Mouse (Mus musculus) cerebellum, postnatal 10 days (tissue): ENCODE results near the gene Pcgf1.
A peak's percentile ranks its signal among the peaks of the same experiment; 100 is the strongest.

ENCODE experiments used
- DNase-seq, 2 experiments: peaks; one replicate each; pipeline ENCODE4 v3.0.0; 2021; ENCODE audit warnings: mixed read lengths in 2 of 2

Gene Pcgf1

DNA sequence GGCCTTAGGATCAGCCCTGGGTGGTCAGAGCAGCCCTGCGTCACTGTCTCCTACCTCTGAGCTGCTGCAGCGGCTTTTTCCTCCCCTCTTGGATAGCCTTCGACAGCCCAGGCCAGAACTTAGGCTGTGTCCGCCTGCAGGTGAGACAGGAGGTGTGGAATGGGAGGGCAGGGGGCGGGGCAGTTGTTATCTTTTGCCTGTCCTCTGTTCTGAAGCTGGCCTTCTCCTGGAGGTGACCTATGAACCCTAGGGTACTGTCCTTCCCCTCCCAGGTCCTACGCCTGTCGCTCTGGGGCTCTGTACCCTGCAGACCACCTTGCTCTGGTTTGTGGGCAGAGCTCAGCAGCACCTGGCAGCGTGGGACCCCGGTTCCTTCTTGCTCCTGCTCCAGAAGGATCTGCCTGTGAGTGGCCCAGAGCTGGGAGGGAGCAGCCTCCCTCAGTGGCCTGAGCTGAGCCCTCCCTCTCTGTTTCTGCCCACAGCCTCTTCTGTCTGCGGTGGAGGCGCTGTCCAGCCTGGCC, 25.5 kb downstream of the Pcgf1 start:
- DNase-seq, result no peak

- no peak for DNase-seq
Measured at GRCm38 (mm10) chr6:83104158-83104557, 26.5 kb downstream of the Pcgf1 start.

DNA sequence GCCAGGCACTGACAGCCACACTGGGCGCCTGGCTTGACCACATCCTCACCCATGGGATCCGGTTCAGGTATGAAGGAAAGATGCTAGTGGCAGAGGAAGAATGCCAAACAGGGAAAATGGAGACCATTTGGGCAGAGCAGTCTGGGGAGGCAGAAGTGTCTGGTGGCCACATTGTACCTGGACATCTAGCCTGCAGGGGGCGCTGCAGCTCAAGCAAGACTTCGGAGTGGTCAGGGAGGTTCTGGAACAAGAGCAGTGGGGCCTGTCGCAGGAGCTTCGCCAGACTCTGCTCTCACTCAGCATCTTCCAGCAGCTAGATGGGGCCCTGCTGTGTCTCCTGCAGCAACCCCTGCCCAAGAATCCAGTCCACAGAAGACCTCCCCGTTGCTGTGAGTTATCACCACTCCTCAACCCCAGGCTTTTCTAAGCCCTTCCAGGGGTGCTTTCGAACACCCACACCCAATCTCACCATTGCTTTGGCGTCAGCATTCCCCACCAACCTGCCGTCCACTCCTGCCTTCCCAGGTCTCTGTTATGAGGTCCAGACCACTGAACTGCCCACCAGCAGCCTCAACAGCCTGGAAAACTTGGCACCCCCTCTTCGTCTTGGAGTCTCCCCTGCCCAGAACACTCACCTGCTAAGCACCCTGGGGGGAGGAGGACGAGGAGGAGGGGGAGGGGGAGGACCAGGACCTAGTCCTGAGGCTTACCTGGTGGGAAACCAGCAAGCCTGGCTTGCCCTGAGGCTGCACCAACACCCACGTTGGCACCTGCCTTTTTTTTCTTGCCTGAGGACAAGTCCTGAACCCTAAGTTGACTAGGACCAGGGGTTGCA, 30.1 kb downstream of the Pcgf1 start:
- DNase-seq, result peak; percentile 88 to 91

DNA sequence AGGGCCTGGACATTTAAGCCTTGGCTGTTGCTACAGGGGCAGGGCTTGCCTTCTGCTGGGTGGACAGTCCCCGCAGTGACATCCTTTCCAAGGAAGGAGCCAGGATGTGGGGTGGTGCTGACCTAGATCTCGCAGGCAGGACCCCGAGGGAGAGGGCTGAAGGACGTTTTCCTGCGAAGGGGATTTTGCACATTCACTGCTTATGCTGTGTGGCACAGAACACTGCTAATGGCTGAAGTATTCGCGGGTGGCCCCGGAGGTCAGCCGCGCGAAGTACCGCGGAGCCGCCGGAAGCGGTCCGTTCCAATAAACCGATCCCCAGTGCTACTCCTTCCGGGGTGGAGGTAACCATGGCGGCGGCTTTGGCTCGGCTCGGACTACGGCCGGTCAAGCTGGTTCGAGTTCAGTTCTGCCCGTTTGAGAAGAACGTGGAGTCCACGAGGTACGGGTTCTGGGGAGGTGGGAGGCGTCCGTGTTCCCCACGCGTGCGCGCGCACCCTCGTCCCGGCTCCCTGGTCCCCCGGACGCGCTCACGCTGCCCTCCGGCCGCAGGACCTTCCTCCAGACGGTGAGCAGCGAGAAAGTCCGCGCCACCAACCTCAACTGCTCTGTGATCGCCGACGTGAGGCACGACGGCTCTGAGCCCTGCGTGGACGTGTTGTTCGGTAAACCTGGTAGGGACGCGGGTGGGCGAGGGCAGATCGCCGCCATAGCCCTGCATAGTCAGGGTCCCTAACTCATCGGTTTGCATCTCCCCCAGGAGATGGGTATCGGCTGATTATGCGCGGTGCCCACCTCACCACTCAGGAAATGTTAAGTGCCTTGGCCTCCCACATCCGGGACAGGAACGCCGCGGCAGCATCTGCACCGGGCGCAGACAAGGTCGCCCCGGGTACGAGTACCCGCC, 31.3 kb downstream of the Pcgf1 start, which contains the start of gene Mrpl53:
Mrpl53 (plus strand) TSS at position 279 of the 907 bp plus-strand sequence.
- DNase-seq, result peak; percentile 91 to 92

DNA sequence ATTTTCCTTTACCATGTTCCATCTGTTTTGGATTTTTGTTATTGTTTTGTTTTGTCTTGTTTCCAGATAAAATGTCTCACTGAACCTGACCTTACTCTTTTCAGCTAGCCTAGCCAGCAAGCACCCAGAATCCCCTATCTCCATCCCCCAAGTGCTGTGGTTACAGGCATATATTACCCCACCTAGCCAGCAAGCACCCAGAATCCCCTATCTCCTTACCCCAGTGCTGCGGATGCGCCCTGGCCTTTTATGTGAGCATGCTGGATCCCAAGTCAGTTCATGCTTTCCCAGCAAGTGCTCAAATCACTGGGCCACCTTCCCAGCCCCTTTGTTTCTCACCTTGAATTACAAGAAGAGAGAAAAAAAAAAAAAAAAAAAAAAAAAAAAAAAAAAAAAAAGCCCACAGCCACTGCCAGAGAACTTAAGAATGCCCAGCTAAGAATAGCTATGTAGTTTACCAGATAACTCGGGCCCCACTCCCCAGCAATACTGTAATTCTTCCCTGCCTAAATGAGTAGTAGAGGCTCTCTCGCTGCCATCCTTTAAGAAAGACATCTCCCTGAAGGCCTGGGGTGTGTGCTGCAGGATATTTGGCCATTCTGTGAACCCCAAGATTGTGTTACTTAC, 34.0 kb downstream of the Pcgf1 start:
- no peak for DNase-seq

GRCm38 (mm10) chr6:83115011-83115671, 37.5 kb downstream of the Pcgf1 start, which contains the start of gene Mogs:
Gene Mogs, plus strand, starts transcription at chr6:83115496.
- peak; percentile 96 to 97 for DNase-seq

GRCm38 (mm10) chr6:83115682-83116372, 38.2 kb downstream of the Pcgf1 start:
- peak in 1 of 2 experiments; percentile 47 for DNase-seq

DNA sequence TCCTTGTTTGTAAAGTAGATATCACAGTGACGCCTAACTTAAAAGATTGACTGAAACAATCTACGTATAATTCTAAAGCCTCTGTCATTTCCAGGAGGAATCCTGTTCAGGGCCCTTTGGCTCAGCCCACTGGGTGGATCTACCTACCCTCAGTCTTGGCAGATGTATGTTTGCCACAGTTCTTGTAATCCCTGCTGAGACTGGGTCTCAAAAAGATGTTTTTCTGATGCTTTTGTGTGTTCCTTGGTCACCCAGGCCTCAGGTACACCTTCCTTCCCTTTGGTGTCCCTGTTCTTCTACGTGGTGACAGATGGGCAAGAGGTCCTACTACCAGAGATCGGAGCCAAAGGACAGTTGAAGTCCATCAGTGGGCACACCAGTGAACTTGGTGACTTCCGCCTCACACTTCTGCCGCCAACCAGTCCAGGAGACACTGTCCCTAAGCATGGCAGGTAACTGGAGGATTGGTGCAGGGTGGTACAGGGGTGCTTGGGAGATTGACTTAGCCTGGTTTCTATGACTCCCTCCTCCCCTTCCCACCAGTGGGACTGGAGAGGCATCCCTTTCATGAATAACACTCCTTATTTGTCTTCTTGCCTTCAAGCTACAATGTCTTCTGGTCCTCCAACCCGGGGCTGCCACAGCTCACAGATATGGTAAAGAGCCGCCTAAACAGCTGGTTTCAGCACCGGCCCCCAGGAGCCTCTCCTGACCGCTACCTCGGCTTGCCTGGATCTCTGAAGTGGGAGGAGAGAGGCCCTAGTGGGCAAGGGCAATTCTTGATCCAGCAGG, 38.9 kb downstream of the Pcgf1 start:
- no peak for DNase-seq

GRCm38 (mm10) chr6:83117165-83117438, 39.4 kb downstream of the Pcgf1 start:
- DNase-seq, result peak in 1 of 2 experiments; percentile 20

GRCm38 (mm10) chr6:83117616-83118015, 39.9 kb downstream of the Pcgf1 start:
- no peak for DNase-seq

- no peak for DNase-seq
Measured at GRCm38 (mm10) chr6:83118369-83118768, 40.7 kb downstream of the Pcgf1 start.

GRCm38 (mm10) chr6:83118825-83119733, 41.4 kb downstream of the Pcgf1 start:
- DNase-seq, result peak in 1 of 2 experiments; percentile 23

DNA sequence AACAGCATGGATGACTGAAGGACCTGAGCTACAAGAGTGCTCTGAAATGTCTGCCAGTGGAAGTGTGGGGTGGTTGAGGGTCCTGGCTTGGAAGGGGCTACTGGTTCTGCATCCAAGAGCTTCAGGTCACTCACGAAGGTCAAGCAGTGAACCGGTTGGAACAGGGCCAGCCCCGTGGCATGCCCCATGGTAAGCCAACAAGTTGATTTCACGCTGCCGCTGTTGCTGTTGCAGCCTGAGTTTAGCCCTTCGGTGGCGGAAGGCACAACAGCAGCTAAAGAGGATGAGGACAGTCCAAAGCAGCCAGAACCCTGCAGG, 42.0 kb downstream of the Pcgf1 start:
- peak; percentile 58 to 60 for DNase-seq

DNA sequence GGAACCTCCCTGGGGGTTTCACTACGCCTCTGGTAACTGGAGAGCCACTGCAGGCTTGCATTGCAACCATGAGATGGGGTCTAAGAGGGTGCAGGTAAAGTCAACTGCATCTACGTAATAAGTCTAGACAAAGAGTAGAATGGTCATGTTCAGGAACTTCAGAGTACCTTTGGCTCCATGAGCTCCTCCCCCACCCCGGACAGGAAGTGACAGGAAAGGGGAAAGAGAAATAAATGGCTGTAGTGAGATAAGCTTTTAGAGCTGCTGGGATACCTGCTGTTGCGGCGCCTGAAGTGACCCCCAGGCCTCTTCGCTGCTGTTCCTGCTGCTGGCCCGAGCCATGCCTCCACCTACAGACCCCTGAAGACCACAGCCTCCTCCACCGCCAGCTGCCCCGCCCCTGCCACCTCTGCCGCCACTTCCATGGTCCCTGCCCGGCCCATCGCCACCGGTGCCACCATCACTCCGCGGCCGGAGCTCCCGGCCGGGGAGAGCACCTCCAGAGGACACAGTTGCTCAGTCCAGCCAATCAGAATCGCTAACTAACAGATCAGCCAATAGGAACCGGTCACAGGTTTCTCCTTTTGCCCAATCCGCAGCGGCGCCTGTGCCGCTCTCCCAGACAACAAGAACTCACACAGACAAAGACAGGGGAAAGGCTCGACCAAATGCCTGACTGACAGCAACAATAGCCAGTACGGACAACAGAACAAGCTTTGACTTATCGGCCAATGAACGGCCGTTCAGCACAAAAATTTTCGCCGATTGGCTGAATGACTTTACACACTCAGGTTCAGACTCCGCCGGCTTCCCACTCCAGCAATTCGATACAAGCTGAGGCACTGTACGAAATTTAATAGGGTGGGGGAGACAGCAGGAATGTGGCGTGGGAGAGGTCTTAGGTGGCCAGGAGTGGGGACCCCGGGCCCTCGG, 43.5 kb downstream of the Pcgf1 start, which contains the start of gene Wbp1:
Wbp1 (minus strand) TSS at position 630 of the 933 bp plus-strand sequence.
- peak; percentile 93 to 95 for DNase-seq

GRCm38 (mm10) chr6:83121863-83122710, 44.4 kb downstream of the Pcgf1 start:
- peak; percentile 73 to 76 for DNase-seq

- DNase-seq, result no peak
Measured at GRCm38 (mm10) chr6:83122961-83123360, 45.3 kb downstream of the Pcgf1 start.

DNA sequence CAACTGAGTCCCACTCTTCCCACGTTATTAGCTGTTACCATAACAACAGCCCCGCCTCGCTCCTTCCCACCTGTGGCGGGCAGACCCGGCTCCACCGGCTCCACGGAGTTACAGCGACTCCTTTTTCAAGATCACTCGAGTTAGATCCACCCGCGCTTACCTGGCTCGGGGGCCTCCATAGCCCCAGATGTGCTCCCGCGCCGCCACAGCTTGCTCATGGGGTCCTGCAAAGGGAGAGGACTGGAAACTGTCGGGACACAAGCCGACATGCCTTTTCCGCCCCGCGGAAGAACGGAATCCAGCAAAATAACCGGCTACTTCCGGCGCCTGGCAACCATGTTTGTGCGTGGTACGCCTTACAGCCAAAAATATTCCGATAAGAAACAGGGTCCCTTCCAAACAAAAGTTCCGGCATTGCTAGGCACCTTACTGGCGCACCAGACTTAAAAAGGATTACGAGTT, 47.2 kb downstream of the Pcgf1 start:
- DNase-seq, result peak; percentile 92 to 95

GRCm38 (mm10) chr6:83125331-83125730, 47.7 kb downstream of the Pcgf1 start, which contains the start of gene Ino80b:
Gene Ino80b, minus strand, starts transcription at chr6:83125431.
- DNase-seq, result no peak
